Mouse (Mus musculus) CH12.LX (cell line): Measurements from ENCODE around the gene Zfp574.

Experiments
- CTCF ChIP-seq, 2 experiments: IDR thresholded peaks in 1 of 2; conservative IDR thresholded peaks in 1 of 2; 2 replicates each; pipeline ENCODE4 v1.5.1; 2011 to 2012; ENCODE audit warnings: low read depth in 2 of 2, low read length in 2 of 2, improper control_type of control experiment in 1 of 2, inconsistent platforms in 1 of 2, mild to moderate bottlenecking in 1 of 2, moderate library complexity in 1 of 2
- EP300 ChIP-seq: IDR thresholded peaks from 2 replicates; pipeline ENCODE4 v1.6.1; 2011; ENCODE audit warnings: low read length, improper control_type of control experiment
- KAT2A ChIP-seq: IDR thresholded peaks from 2 replicates; pipeline ENCODE4 v1.6.1; 2012; ENCODE audit warnings: low read length, improper control_type of control experiment, inconsistent platforms; ENCODE audit not compliant: insufficient replicate concordance
- NRF1 ChIP-seq: IDR thresholded peaks from 2 replicates; pipeline ENCODE4 v1.6.1; 2014; ENCODE audit warnings: low read depth, mild to moderate bottlenecking, inconsistent platforms, low read length, improper control_type of control experiment, moderate library complexity
- POLR2A ChIP-seq: IDR thresholded peaks from 2 replicates; pipeline ENCODE4 v1.6.1; 2011; ENCODE audit warnings: low read depth, mild to moderate bottlenecking, improper control_type of control experiment, low read length
- SIN3A ChIP-seq: IDR thresholded peaks from 2 replicates; pipeline ENCODE4 v1.6.1; 2012; ENCODE audit warnings: low read length, improper control_type of control experiment, inconsistent platforms
- USF1 ChIP-seq: IDR thresholded peaks from 2 replicates; pipeline ENCODE4 v1.6.1; 2014; ENCODE audit warnings: low read depth, mild to moderate bottlenecking, inconsistent platforms, low read length, improper control_type of control experiment
- ZC3H11A ChIP-seq: IDR thresholded peaks from 2 replicates; pipeline ENCODE4 v1.6.1; 2012; ENCODE audit warnings: low read depth, mild to moderate bottlenecking, inconsistent platforms, low read length, improper control_type of control experiment
- ZNF384 ChIP-seq: IDR thresholded peaks from 2 replicates; pipeline ENCODE4 v1.6.1; 2012; ENCODE audit warnings: low read depth, low read length, improper control_type of control experiment, inconsistent platforms

GRCm38 (mm10) chr7:25049295-25049930 is 23.0 kb upstream of the Zfp574 start:
- no peak for TF ChIP-seq CTCF (conservative IDR thresholded peaks at IDR 0.05 in 1 of 2, IDR thresholded peaks at IDR 0.05 in 1 of 2; ENCODE audit: low read depth in 2 of 2, low read length in 2 of 2)
- no peak for TF ChIP-seq USF1
- no peak for TF ChIP-seq ZNF384
- TF ChIP-seq POLR2A, result no peak
- TF ChIP-seq NRF1, result no peak
- TF ChIP-seq ZC3H11A, result no peak
- TF ChIP-seq KAT2A, result no peak
- TF ChIP-seq EP300, result no peak
- no peak for TF ChIP-seq SIN3A
